Mouse (Mus musculus) heart, postnatal 0 days (tissue): ENCODE measurements at regions not wholly inside any gene's neighbourhood (a gene's known extent, or its start where the extent isn't known, plus 50 kb on each side); places are given as distances from the start of the nearest gene placed in this dataset.

Experiments used
- CTCF ChIP-seq: IDR thresholded peaks from 2 replicates; pipeline ENCODE4 v1.5.1; 2016; ENCODE audit warnings: antibody characterized with exemption, control low read depth, low read depth
- EP300 ChIP-seq: IDR thresholded peaks from 2 replicates; pipeline ENCODE4 v1.6.1; 2016; ENCODE audit warnings: antibody characterized with exemption, low read depth

DNA sequence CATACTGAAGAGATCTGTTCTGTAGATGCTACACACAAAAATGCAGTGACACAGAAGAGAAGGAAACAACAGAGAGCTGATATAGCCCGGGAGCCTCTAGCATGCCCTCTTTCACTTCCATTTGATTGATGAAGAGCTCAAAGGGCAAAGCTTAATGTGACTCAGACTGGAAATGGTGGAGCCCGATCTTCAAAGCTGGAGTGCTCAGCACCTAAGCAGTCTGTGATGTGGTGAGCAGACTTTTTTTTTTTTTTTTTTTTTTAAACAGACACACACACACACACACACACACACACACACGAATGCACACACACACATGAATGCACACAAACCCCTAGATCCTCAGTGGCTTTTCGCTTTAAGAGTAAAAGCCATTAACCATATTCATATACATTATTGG is 102.6 kb downstream of the 4933412E24Rik start:
- TF ChIP-seq CTCF = no peak
- TF ChIP-seq EP300 = no peak
